Mouse (Mus musculus) hindbrain, postnatal 0 days (tissue): ENCODE measurements around the gene Ing2. TPM values are rescaled to one million over a fixed set of nuclear protein-coding genes. Genes with fewer than 3 reads are reported as not detected.

ENCODE experiments used
- ATAC-seq: fragments of 200-750 bp; cut with Nextera tagmentation; 2 replicates; pipeline ENCODE4 v1.8.0; 2017; ENCODE audit warnings: mild to moderate bottlenecking, moderate TSS enrichment, moderate library complexity
- DNase-seq: peaks from one replicate; pipeline ENCODE4 v3.0.0-alpha.2; 2015; ENCODE audit warnings: low spot score
- H3K27ac ChIP-seq: fragments of 300-500 bp; sonication (generic); 2 replicates; pipeline ENCODE4 v1.5.1; 2014; ENCODE audit warnings: mild to moderate bottlenecking
- H3K27me3 ChIP-seq: fragments of 300-500 bp; sonication (generic); 2 replicates; pipeline ENCODE4 v1.6.1; 2014; ENCODE audit warnings: low read length, mixed read lengths; ENCODE audit not compliant: insufficient read depth
- H3K36me3 ChIP-seq: fragments of 300-500 bp; sonication (generic); 2 replicates; pipeline ENCODE4 v1.6.1; 2014; ENCODE audit warnings: low read length, mixed read lengths; ENCODE audit not compliant: insufficient read depth
- H3K4me1 ChIP-seq: fragments of 300-500 bp; sonication (generic); 2 replicates; pipeline ENCODE4 v1.6.1; 2014; ENCODE audit warnings: antibody characterized with exemption, low read length, mixed read lengths; ENCODE audit not compliant: insufficient read depth
- H3K4me2 ChIP-seq: fragments of 300-500 bp; sonication (generic); 2 replicates; pipeline ENCODE4 v1.6.1; 2014; ENCODE audit warnings: low read depth, mild to moderate bottlenecking, low read length, moderate library complexity, mixed read lengths
- H3K4me3 ChIP-seq: fragments of 300-500 bp; sonication (generic); 2 replicates; pipeline ENCODE4 v1.5.1; 2014; ENCODE audit warnings: low read length
- H3K9ac ChIP-seq: fragments of 300-500 bp; sonication (generic); replicated peaks from 2 replicates; pipeline ENCODE4 v1.6.1; 2014; ENCODE audit warnings: mild to moderate bottlenecking, low read length, moderate library complexity, mixed read lengths
- H3K9me3 ChIP-seq: fragments of 300-500 bp; sonication (generic); 2 replicates; pipeline ENCODE4 v1.6.1; 2016; ENCODE audit warnings: low read length, mixed read lengths
- CTCF ChIP-seq: IDR thresholded peaks from 2 replicates; pipeline ENCODE4 v1.5.1; 2016; ENCODE audit warnings: antibody characterized with exemption, control low read depth, low read depth
- WGBS: fragments of 180-500 bp; shearing (Covaris S2); extraction: QIAGEN DNeasy Blood & Tissue Kit; methylation state at CpG from one replicate; pipeline ENCODE4 v1.1.7; 2014; 5-methylcytosine and 5-hydroxymethylcytosine counted together
- polyA plus RNA-seq: library from polyadenylated mRNA; unstranded; fragments of >200 nt; fragmentation: Nextera tagmentation; extraction: Ambion mirVana; gene quantifications from 2 replicates; pipeline ENCODE4 v1.2.1, GENCODE M21; 2015
- total RNA-seq: library from RNA; depleted of rRNA; stranded (reverse); fragments of >200 nt; gene quantifications from 2 replicates; pipeline ENCODE4 v1.2.3, GENCODE M21; 2014

Gene Ing2
- total and polyA plus RNA-seq, 2 experiments from 2014 or later, result 5.2 to 8.4 TPM

DNA sequence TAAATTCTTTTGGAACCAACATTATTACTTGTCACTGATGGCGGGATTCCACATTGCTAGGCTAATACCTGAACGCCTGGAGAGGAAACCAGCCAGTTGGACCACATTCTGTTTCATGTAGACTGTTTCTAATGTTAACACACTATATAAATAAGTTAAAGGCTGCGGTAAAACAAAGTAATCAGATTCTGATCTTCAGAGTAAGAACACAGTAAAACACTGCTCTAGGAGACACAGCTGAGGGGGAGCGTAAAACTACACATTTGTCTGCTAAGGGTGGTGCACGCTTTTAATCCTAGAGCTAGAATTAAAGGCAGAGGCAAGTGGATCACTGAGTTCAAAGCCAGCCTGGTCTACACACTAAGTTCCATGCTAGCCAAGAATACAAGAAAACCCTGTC is 12.6 kb downstream of the Ing2 start:
- DNase-seq (no peak), ATAC-seq (no peak)
- WGBS, result 95% methylated on average over 5 of the region's 5 CpGs
- Histone ChIP-seq H3K27me3 (no peaks in the 10 kb centered on the region), H3K4me1 (no peaks in the 10 kb centered on the region), H3K4me3 (no peak overlapping the region), H3K27ac (no peak overlapping the region), H3K36me3 (no peaks in the 10 kb centered on the region), H3K9ac (no peak overlapping the region), H3K4me2 (no peak overlapping the region), H3K9me3 (no peaks in the 10 kb centered on the region)
- TF ChIP-seq CTCF, result no peak

DNA sequence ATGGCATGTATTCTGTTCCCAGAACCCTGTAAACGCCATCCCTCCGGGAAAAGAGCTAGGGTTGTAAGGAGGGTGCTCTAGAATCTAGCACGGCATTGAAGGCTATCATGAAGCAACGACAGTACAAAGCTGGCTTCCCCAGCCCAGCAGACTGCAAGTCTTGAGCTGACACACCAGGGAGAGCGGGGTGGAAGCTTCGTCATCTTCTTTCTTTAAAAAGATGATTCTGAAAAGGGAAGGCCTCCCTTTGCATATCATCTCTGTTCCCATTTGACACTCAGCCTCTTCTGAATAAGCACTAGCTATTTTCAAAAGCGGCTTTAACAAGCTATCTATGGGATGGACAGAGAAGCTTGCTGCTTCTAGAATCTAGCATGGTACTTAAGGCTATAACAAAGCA is 15.0 kb downstream of the Ing2 start:
- no peak for TF ChIP-seq CTCF
- no peak overlapping the region for H3K4me3 ChIP-seq
- ATAC-seq (no peak), DNase-seq (no peak)
- no peak overlapping the region for H3K27ac ChIP-seq
- H3K9me3 ChIP-seq, result no peaks in the 10 kb centered on the region
- no peak overlapping the region for H3K4me2 ChIP-seq
- no peaks in the 10 kb centered on the region for H3K27me3 ChIP-seq
- 90% methylated on average over 7 of the region's 7 CpGs for WGBS
- no peak overlapping the region for H3K9ac ChIP-seq
- no peaks in the 10 kb centered on the region for H3K4me1 ChIP-seq
- H3K36me3 ChIP-seq, result no peaks in the 10 kb centered on the region

DNA sequence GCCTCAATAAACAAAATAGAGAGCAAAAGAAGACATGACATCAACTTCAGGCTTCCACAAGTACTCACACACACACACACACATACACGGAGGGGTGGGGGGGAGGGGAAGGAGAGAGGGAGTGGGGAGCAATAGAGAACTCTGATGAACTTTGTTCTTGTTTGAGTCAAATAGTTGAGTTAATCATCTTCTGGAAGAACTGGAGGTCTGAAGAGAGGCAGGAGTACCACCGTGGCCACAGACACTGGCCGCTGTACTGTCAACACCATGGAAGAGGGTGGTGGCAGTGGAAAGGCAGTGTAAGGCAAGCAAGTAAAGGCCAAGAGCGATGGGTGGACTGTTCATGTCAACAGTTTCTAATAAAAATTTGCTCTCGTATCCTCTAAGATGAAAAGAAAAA is 15.9 kb downstream of the Ing2 start:
- Histone ChIP-seq H3K9ac (no peak overlapping the region), H3K36me3 (no peaks in the 10 kb centered on the region), H3K4me1 (no peaks in the 10 kb centered on the region), H3K27ac (no peak overlapping the region), H3K4me2 (no peak overlapping the region), H3K27me3 (no peaks in the 10 kb centered on the region), H3K9me3 (no peaks in the 10 kb centered on the region), H3K4me3 (no peak overlapping the region)
- WGBS, result 93% methylated on average over 5 of the region's 5 CpGs
- TF ChIP-seq CTCF, result no peak
- ATAC-seq, result no peak
- DNase-seq, result no peak

DNA sequence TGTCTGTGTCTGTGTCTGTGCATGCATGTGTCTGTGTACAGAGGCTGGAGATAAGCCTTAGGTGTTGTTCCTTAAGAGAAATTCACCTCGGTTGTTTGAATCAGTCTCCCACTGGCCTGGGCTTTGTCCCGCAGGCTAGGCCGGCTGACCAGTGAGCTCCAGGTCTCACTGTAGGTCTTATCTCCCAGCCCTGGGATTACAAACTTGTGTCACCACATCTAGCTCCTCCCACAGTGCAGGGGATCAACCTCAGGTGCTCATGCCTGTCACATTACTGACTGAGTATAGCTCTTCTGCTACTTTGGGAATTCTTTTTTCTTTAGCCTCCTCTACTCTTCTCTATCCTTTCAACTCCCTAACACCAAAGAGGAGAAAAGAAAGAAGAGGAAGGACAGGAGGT is 20.9 kb downstream of the Ing2 start:
- H3K9me3 ChIP-seq, result no peaks in the 10 kb centered on the region
- no peak overlapping the region for H3K9ac ChIP-seq
- ATAC-seq (no peak), DNase-seq (no peak)
- no peaks in the 10 kb centered on the region for H3K36me3 ChIP-seq
- TF ChIP-seq CTCF, result no peak
- H3K4me1 ChIP-seq, result no peaks in the 10 kb centered on the region
- no peak overlapping the region for H3K4me3 ChIP-seq
- no peaks in the 10 kb centered on the region for H3K27me3 ChIP-seq
- WGBS, result 77% methylated on average over 3 of the region's 3 CpGs
- no peak overlapping the region for H3K27ac ChIP-seq
- H3K4me2 ChIP-seq, result no peak overlapping the region

DNA sequence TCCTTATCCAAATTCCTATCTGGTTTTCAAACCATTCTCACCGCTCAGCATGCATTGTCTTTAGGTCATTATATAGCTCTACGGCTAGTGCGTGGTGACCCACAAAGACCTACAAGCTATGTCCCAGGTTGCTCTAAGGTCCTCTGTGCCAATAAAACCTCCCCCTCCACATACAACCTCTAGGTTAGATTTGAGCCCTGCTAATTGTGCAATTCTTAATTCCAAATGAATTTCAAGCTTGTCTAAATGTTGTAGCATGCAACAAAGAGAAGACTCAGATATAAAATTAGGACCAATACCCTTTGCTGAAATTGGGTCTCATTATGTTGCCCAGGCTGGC is 22.6 kb downstream of the Ing2 start:
- DNase-seq (no peak), ATAC-seq (no peak)
- Histone ChIP-seq H3K9me3 (no peaks in the 10 kb centered on the region), H3K9ac (no peak overlapping the region), H3K27me3 (no peaks in the 10 kb centered on the region), H3K27ac (no peak overlapping the region), H3K4me2 (no peak overlapping the region), H3K4me1 (no peaks in the 10 kb centered on the region), H3K36me3 (no peaks in the 10 kb centered on the region), H3K4me3 (no peak overlapping the region)
- 83% methylated on average over 3 of the region's 3 CpGs for WGBS
- no peak for TF ChIP-seq CTCF

DNA sequence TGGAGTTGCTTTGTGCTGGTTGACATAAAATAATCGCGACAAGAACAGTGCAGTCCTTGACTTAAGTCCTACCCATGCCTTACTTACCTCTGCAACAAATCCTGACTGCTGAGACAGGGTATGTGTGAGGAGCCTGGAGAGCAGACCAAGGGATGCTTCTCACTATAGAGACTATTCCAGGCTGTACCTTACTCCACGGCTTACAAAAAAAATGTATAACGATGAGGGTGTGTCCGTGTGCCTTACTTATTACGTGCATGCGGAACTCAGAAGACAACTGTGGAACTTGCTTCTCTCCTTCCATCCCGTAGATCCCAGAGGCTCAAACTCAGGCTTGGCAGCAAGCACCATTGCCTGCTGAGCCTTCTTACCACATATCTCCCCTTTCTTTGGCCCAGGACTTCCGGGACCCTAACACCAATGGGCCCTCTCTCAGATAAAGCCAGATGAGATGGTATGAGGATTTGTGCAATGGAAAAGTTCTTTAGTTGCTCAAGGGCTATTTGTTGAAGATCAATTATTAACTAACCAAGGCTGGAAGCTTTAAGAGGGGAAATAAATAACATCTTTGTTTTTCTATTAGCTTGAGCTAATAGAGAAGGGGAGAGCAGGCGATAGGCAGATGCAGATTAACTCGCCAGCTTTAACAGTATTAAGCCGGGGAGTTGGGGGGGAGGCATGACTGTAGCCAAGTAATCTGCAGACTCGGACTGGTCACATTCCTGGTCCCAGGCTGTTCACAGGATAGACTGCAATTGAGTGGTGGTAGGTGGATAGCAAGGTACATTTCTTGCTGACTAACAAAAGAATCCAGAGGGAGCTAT is 23.2 kb downstream of the Ing2 start:
- no peaks in the 10 kb centered on the region for H3K27me3 ChIP-seq

DNA sequence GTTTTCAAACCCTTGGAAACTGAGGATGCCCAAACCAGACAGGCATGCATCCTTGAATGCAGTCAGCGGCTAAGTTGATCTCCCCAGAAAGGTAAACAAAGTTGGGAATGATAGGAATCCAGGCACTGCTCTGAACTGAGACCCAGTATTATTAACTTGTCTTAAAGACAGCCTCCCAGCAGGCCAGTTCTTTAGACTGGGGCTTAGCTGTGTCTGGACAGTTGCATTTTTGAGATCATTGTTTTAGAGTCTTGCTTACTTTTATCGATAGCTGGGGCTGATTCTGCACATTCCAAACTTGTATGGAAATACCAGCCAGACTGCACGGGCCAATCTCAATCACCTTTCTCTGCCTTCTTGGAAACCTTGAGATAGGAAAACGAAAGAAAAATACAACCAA is 24.5 kb downstream of the Ing2 start:
- H3K9me3 ChIP-seq, result no peaks in the 10 kb centered on the region
- no peaks in the 10 kb centered on the region for H3K36me3 ChIP-seq
- TF ChIP-seq CTCF, result no peak
- DNase-seq (no peak), ATAC-seq (no peak)
- WGBS, result 74% methylated on average over 4 of the region's 4 CpGs
- no peak overlapping the region for H3K4me2 ChIP-seq
- no peaks in the 10 kb centered on the region for H3K27me3 ChIP-seq
- no peak overlapping the region for H3K4me3 ChIP-seq
- H3K4me1 ChIP-seq, result no peaks in the 10 kb centered on the region
- H3K27ac ChIP-seq, result no peak overlapping the region
- H3K9ac ChIP-seq, result no peak overlapping the region

More for the DNA sequence above, 23.2 kb downstream of the Ing2 start:
- Histone ChIP-seq H3K9ac (no peak overlapping the region), H3K9me3 (no peaks in the 10 kb centered on the region), H3K36me3 (no peaks in the 10 kb centered on the region), H3K4me2 (no peak overlapping the region), H3K4me1 (no peaks in the 10 kb centered on the region), H3K27ac (no peak overlapping the region), H3K4me3 (no peak overlapping the region)
- ATAC-seq, result no peak
- no peak for TF ChIP-seq CTCF
- DNase-seq, result no peak
- 83% methylated on average over 13 of the region's 13 CpGs for WGBS
